Mouse (Mus musculus): ENCODE data around the gene Trove2. TPM values are rescaled to one million over a fixed set of nuclear protein-coding genes. Genes with fewer than 3 reads are reported as not detected.

The Trove2 gene
- 1 to 10 TPM; 6.2 to 6.9 TPM for polyA plus RNA-seq (2017; shearing (Covaris generic))

DNA sequence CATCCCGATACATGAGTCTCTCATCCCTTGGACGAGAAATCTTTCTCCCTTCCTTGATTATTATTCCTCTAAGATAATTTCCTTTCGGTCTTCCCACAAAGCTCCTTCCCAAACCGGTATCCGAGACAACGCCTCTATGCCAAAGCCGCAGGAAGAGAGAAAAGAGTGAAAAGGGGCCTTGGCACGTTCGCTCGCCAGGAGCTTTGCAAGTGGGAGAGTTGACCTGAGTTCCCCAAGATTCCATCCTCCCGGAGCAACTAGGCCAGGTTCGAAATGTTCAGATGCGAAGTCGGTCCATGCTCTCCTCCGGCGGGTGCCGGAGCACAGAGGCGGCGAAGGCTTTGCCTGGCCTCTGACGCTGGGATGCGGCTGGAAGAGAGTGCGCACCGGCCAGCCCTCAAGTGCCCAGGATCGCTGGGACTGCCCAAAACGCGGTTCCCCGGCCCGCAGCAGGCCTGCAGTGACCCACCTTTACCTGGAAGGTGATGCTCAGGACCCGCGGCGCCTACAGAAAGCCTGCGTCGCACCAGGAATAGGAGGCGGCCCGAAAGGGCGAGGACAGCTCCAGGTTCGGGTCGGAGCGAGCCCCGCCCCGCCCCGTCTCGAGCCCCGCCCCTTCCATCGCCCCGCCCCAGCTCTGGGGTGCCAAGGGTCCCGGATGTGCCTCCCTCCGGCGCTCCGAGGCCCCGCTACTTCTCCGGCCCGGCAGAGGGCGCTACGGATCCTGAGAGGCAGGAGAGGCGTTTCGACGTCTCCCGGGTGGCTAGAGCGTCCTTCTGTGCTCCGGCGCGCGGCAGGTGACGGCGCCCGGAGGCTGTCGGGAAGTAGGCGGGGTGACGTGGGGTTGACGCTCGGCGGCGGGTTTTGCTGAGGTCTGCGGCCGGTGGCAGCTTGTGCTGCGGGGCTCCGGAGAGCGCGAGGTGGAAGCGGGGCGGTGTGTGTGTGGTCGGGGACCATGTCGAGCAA lies at the start of gene Trove2, which contains the start of gene Uchl5:
Trove2 (minus strand) TSS at position 623 of the 966 bp plus-strand sequence.
Uchl5 (plus strand) TSS at position 827 of the 966 bp plus-strand sequence.

DNA sequence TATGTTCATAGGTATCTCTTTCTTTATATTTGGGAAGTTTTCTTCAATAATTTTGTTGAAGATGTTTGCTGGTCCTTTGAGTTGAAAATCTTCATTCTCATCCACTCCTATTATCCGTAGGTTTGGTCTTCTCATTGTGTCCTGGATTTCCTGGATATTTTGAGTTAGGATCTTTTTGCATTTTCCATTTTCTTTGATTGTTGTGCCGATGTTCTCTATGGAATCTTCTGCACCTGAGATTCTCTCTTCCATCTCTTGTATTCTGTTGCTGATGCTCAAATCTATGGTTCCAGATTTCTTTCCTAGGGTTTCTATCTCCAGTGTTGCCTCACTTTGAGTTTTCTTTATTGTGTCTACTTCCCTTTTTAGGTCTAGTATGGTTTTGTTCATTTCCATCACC lies 60.8 kb downstream of the Trove2 start, which contains the start of gene Glrx2:
Glrx2 (plus strand) TSS at position 301 of the 400 bp plus-strand sequence.

DNA sequence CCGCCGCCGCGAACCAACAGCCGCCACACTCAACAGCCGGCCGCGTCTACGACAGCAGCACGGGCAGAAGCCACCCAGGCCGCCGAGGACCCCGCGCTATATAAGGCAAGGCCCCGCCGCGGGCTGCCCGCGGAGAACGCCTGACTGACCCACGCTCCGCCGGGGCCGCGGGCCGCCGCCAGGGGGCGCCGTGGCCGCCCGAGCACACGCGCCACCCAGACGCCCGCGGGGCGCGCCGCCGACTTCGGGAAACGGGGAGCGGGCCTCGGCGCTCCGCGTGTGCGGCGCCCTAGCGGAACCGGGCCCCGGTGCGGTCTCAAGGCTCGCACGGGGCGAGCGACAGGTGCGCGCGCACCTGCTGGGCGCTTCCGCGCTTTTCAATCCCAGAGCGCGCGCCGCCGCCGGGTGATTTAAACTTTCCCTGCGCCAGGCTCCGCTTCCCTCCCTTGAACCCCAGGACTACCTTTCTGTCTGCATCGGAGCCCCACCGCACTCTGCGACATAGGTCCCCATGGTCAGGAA lies 74.1 kb downstream of the Trove2 start, which contains the start of gene Cdc73:
Cdc73 (minus strand) TSS at position 153 of the 522 bp plus-strand sequence.

Other genes with a start within 250 kb of the Trove2 start
- gene B3galt2, start 136.4 kb downstream of the Trove2 start, polyA plus RNA-seq (2017; shearing (Covaris generic)), result under 1 TPM; 0.18 to 0.36 TPM
- 10 to 100 TPM; 75.1 to 75.3 TPM for gene Cdc73, start 74.2 kb downstream of the Trove2 start, polyA plus RNA-seq (2017; shearing (Covaris generic))
- gene Glrx2, start 60.7 kb downstream of the Trove2 start, polyA plus RNA-seq (2017; shearing (Covaris generic)), result 10 to 100 TPM; 58.1 to 78.5 TPM
- gene Uchl5, start 204 bp upstream of the Trove2 start, polyA plus RNA-seq (2017; shearing (Covaris generic)), result 10 to 100 TPM; 52.7 to 72.8 TPM
- 10 to 100 TPM; 43.5 to 50.2 TPM for gene Rgs2, start 227.1 kb upstream of the Trove2 start, polyA plus RNA-seq (2017; shearing (Covaris generic))

All from inflammation-experienced regulatory T-cells (primary cell).